Mouse (Mus musculus) MEL (cell line): ENCODE results near the gene Olfr215. TPM values are rescaled to one million over a fixed set of nuclear protein-coding genes. Genes with fewer than 3 reads are reported as not detected.
"Not testable (repeated sequence)": the region's sequence is repeated elsewhere in the genome, so short reads cannot be mapped to it uniquely, and the experiment has no call there.

ENCODE experiments used
- DNase-seq: peaks from one replicate; pipeline ENCODE4 v3.0.0; 2011; ENCODE audit warnings: low read depth, low spot score
- H3K27ac ChIP-seq: 2 replicates; pipeline ENCODE4 v1.5.1; 2012; ENCODE audit warnings: low read depth, mild to moderate bottlenecking, control low read depth, low read length, moderate library complexity; ENCODE audit not compliant: control insufficient read depth
- H3K27me3 ChIP-seq, 2 experiments: fragments of 150-350 bp in 1 of 2; sonication (generic) in 1 of 2; 2 replicates each; pipeline ENCODE4 v1.6.1; 2012; ENCODE audit warnings: low read length in 2 of 2, mild to moderate bottlenecking in 2 of 2, improper control_type of control experiment in 1 of 2, moderate library complexity in 1 of 2; ENCODE audit not compliant: insufficient read depth in 2 of 2, control insufficient read depth in 1 of 2
- H3K36me3 ChIP-seq, 2 experiments: 2 replicates each; pipeline ENCODE4 v1.6.1; 2012 to 2014; ENCODE audit warnings: low read length in 2 of 2, improper control_type of control experiment in 1 of 2, inconsistent platforms in 1 of 2, mild to moderate bottlenecking in 1 of 2; ENCODE audit not compliant: insufficient read depth in 2 of 2, control insufficient read depth in 1 of 2
- H3K4me1 ChIP-seq, 2 experiments: fragments of 150-350 bp in 1 of 2; sonication (generic) in 1 of 2; 2 replicates each; pipeline ENCODE4 v1.6.1; 2012; ENCODE audit warnings: low read length in 2 of 2, improper control_type of control experiment in 1 of 2, mild to moderate bottlenecking in 1 of 2; ENCODE audit not compliant: insufficient read depth in 2 of 2, control insufficient read depth in 1 of 2
- H3K4me3 ChIP-seq, 2 experiments: fragments of 150-350 bp in 1 of 2; sonication (generic) in 1 of 2; 2 replicates each; pipeline ENCODE4 v1.5.1; 2012; ENCODE audit warnings: low read depth in 2 of 2, low read length in 2 of 2, mild to moderate bottlenecking in 2 of 2, moderate library complexity in 2 of 2, control low read depth in 1 of 2, improper control_type of control experiment in 1 of 2; ENCODE audit not compliant: control insufficient read depth in 1 of 2, insufficient read depth in 1 of 2
- H3K79me2 ChIP-seq: 2 replicates; pipeline ENCODE4 v1.6.1; 2012; ENCODE audit warnings: mild to moderate bottlenecking, low read length, moderate library complexity; ENCODE audit not compliant: control insufficient read depth, poor library complexity, insufficient read depth
- H3K9ac ChIP-seq: 2 replicates; pipeline ENCODE4 v1.6.1; 2012; ENCODE audit warnings: low read depth, mild to moderate bottlenecking, control low read depth, low read length, moderate library complexity; ENCODE audit not compliant: control insufficient read depth, poor library complexity, severe bottlenecking
- H3K9me3 ChIP-seq: fragments of 150-350 bp; sonication (generic); replicated peaks from 2 replicates; pipeline ENCODE4 v1.6.1; 2012; ENCODE audit warnings: mild to moderate bottlenecking, low read length, improper control_type of control experiment, moderate library complexity; ENCODE audit not compliant: insufficient read depth
- BHLHE40 ChIP-seq: IDR thresholded peaks from 2 replicates; pipeline ENCODE4 v1.6.1; 2012; ENCODE audit warnings: low read depth, mild to moderate bottlenecking, inconsistent platforms, low read length, improper control_type of control experiment, borderline replicate concordance
- CHD2 ChIP-seq: IDR thresholded peaks from 2 replicates; pipeline ENCODE4 v1.6.1; 2011; ENCODE audit warnings: low read length, improper control_type of control experiment
- CTCF ChIP-seq, 3 experiments: IDR thresholded peaks in 2 of 3; conservative IDR thresholded peaks in 1 of 3; 2 replicates each; pipeline ENCODE4 v1.5.1; 2011 to 2012; ENCODE audit warnings: low read length in 3 of 3, low read depth in 2 of 3, mild to moderate bottlenecking in 2 of 3, improper control_type of control experiment in 1 of 3, inconsistent platforms in 1 of 3, mixed read lengths in 1 of 3, moderate library complexity in 1 of 3; ENCODE audit not compliant: control insufficient read depth in 1 of 3, insufficient read depth in 1 of 3, poor library complexity in 1 of 3, severe bottlenecking in 1 of 3
- GATA1 ChIP-seq: IDR thresholded peaks from 2 replicates; pipeline ENCODE4 v1.6.1; 2011; ENCODE audit warnings: low read depth, low read length, improper control_type of control experiment
- HCFC1 ChIP-seq: IDR thresholded peaks from 2 replicates; pipeline ENCODE4 v1.6.1; 2012; ENCODE audit warnings: low read depth, mild to moderate bottlenecking, inconsistent platforms, low read length, improper control_type of control experiment, moderate library complexity
- MAFK ChIP-seq: IDR thresholded peaks from 2 replicates; pipeline ENCODE4 v1.6.1; 2011; ENCODE audit warnings: low read depth, mild to moderate bottlenecking, low read length, improper control_type of control experiment, borderline replicate concordance
- MAX ChIP-seq: IDR thresholded peaks from 2 replicates; pipeline ENCODE4 v1.6.1; 2011; ENCODE audit warnings: low read length, improper control_type of control experiment
- MYC ChIP-seq: IDR thresholded peaks from 2 replicates; pipeline ENCODE4 v1.6.1; 2011; ENCODE audit warnings: low read depth, mild to moderate bottlenecking, low read length, improper control_type of control experiment, moderate library complexity
- NRF1 ChIP-seq: IDR thresholded peaks from 2 replicates; pipeline ENCODE4 v1.6.1; 2014; ENCODE audit warnings: low read depth, mild to moderate bottlenecking, inconsistent platforms, low read length, improper control_type of control experiment, moderate library complexity; ENCODE audit not compliant: poor library complexity, insufficient read depth, severe bottlenecking
- POLR2A ChIP-seq, 2 experiments: IDR thresholded peaks; 2 replicates each; pipeline ENCODE4 v1.6.1; 2011 to 2012; ENCODE audit warnings: low read length in 2 of 2, mild to moderate bottlenecking in 2 of 2, control low read depth in 1 of 2, improper control_type of control experiment in 1 of 2, low read depth in 1 of 2, moderate library complexity in 1 of 2; ENCODE audit not compliant: control insufficient read depth in 1 of 2, insufficient read depth in 1 of 2, poor library complexity in 1 of 2
- POLR2AphosphoS2 ChIP-seq: IDR thresholded peaks from 2 replicates; pipeline ENCODE4 v1.6.1; 2011; ENCODE audit warnings: low read length, improper control_type of control experiment
- RAD21 ChIP-seq: IDR thresholded peaks from 2 replicates; pipeline ENCODE4 v1.6.1; 2011; ENCODE audit warnings: mild to moderate bottlenecking, low read depth, low read length, improper control_type of control experiment
- SMC3 ChIP-seq: IDR thresholded peaks from 2 replicates; pipeline ENCODE4 v1.6.1; 2011; ENCODE audit warnings: low read depth, low read length, improper control_type of control experiment
- TBP ChIP-seq: IDR thresholded peaks from 2 replicates; pipeline ENCODE4 v1.8.0; 2011; ENCODE audit warnings: low read depth, low read length, improper control_type of control experiment
- TCF12 ChIP-seq: IDR thresholded peaks from 2 replicates; pipeline ENCODE4 v1.6.1; 2014; ENCODE audit warnings: low read depth, mild to moderate bottlenecking, inconsistent platforms, low read length, improper control_type of control experiment, moderate library complexity
- USF1 ChIP-seq: IDR thresholded peaks from 2 replicates; pipeline ENCODE4 v1.6.1; 2014; ENCODE audit warnings: low read depth, mild to moderate bottlenecking, inconsistent platforms, low read length, improper control_type of control experiment, moderate library complexity
- ZC3H11A ChIP-seq: IDR thresholded peaks from 2 replicates; pipeline ENCODE4 v1.6.1; 2012; ENCODE audit warnings: low read depth, mild to moderate bottlenecking, inconsistent platforms, low read length, improper control_type of control experiment
- polyA plus RNA-seq, 2 experiments: library from polyadenylated mRNA; stranded (reverse) in 1 of 2; unstranded in 1 of 2; fragments of >175 nt in 1 of 2; fragments of >200 nt in 1 of 2; gene quantifications; 2 replicates each; pipeline versions ENCODE4 v1.2.1 to v1.2.4; 2012; ENCODE audit warnings: low replicate concordance in 2 of 2, low read depth in 1 of 2; ENCODE audit not compliant: insufficient read length in 2 of 2, insufficient read depth in 1 of 2, missing spikeins in 1 of 2
- total RNA-seq: library from RNA; depleted of rRNA; stranded (reverse); fragments of 300-350 nt; gene quantifications from 2 replicates; pipeline ENCODE4 v1.2.3, GENCODE M21; 2012

Gene Olfr215
- total and polyA plus RNA-seq, 3 experiments = 0.04 TPM; not detected in 2

- no peak for TF ChIP-seq RAD21
- TF ChIP-seq CHD2 = no peak
- no peak for TF ChIP-seq BHLHE40
- TF ChIP-seq USF1 = no peak
- no peak for TF ChIP-seq TBP
- TF ChIP-seq, all 39 proteins: peak for 0
- no peaks in the 10 kb centered on the region for H3K36me3 ChIP-seq
Measured at GRCm38 (mm10) chr6:116615719-116616118, 31.7 kb upstream of the Olfr215 start.

GRCm38 (mm10) chr6:116607230-116607629, 23.2 kb upstream of the Olfr215 start:
- Histone ChIP-seq H3K9me3 (no peaks in the 10 kb centered on the region), H3K4me3 (no peak overlapping the region), H3K9ac (no peak overlapping the region), H3K79me2 (no peaks in the 10 kb centered on the region), H3K36me3 (no peaks in the 10 kb centered on the region), H3K27ac (no peak overlapping the region), H3K4me1 (no peaks in the 10 kb centered on the region), H3K27me3 (no peaks in the 10 kb centered on the region)
- TF ChIP-seq HCFC1 (no peak), RAD21 (peak; percentile 33), CTCF (IDR thresholded peaks at IDR 0.05 in 2 of 3, conservative IDR thresholded peaks at IDR 0.05 in 1 of 3; ENCODE audit: control insufficient read depth in 1 of 3, insufficient read depth in 1 of 3, low read depth in 2 of 3, low read length in 3 of 3, poor library complexity in 1 of 3, severe bottlenecking in 1 of 3) (peak in 1 of 3 experiments; percentile 20; a peak in 1 of 6 replicates)
- no peak for DNase-seq

More at GRCm38 (mm10) chr6:116615719-116616118, 31.7 kb upstream of the Olfr215 start:
- DNase-seq = no peak
- Histone ChIP-seq H3K9me3 (no peaks in the 10 kb centered on the region), H3K27ac (no peak overlapping the region), H3K9ac (no peak overlapping the region), H3K4me3 (no peak overlapping the region), H3K27me3 (no peaks in the 10 kb centered on the region), H3K4me1 (no peaks in the 10 kb centered on the region), H3K79me2 (no peaks in the 10 kb centered on the region)

GRCm38 (mm10) chr6:116600969-116601368, 17.0 kb upstream of the Olfr215 start:
- H3K4me1 ChIP-seq, H3K79me2 ChIP-seq, DNase-seq, H3K9me3 ChIP-seq, H3K36me3 ChIP-seq, H3K4me3 ChIP-seq, H3K9ac ChIP-seq, H3K27me3 ChIP-seq, H3K27ac ChIP-seq: not testable (repeated sequence)

- Histone ChIP-seq H3K79me2 (no peaks in the 10 kb centered on the region), H3K36me3 (no peaks in the 10 kb centered on the region), H3K27ac (no peak overlapping the region), H3K27me3 (no peaks in the 10 kb centered on the region), H3K9me3 (no peaks in the 10 kb centered on the region), H3K9ac (no peak overlapping the region), H3K4me3 (no peak overlapping the region), H3K4me1 (no peaks in the 10 kb centered on the region)
- DNase-seq = peak; percentile 70
- TF ChIP-seq MAX (peak; percentile 74), RAD21 (peak; percentile 95), CTCF (IDR thresholded peaks at IDR 0.05 in 2 of 3, conservative IDR thresholded peaks at IDR 0.05 in 1 of 3; ENCODE audit: control insufficient read depth in 1 of 3, insufficient read depth in 1 of 3, low read depth in 2 of 3, low read length in 3 of 3, poor library complexity in 1 of 3, severe bottlenecking in 1 of 3) (peak; percentile 53 to 89 (median 80)), TBP (no peak), ZC3H11A (peak; percentile 91), GATA1 (no peak), POLR2A (IDR thresholded peaks at IDR 0.05; ENCODE audit: control insufficient read depth in 1 of 2, insufficient read depth in 1 of 2, low read depth in 1 of 2, low read length in 2 of 2, poor library complexity in 1 of 2) (no peak), MAFK (no peak), TCF12 (no peak), USF1 (no peak), NRF1 (no peak), MYC (0 out of 2 replicates have a peak, but pooled peaks have one; percentile 49), POLR2AphosphoS2 (no peak), SMC3 (peak; percentile 89)
- TF ChIP-seq, all 39 proteins: peak for 6
Measured at GRCm38 (mm10) chr6:116569834-116570233, 14.2 kb downstream of the Olfr215 start.
